ENCODE assay signal across 8 mouse cellular contexts in the genomic region with DNA sequence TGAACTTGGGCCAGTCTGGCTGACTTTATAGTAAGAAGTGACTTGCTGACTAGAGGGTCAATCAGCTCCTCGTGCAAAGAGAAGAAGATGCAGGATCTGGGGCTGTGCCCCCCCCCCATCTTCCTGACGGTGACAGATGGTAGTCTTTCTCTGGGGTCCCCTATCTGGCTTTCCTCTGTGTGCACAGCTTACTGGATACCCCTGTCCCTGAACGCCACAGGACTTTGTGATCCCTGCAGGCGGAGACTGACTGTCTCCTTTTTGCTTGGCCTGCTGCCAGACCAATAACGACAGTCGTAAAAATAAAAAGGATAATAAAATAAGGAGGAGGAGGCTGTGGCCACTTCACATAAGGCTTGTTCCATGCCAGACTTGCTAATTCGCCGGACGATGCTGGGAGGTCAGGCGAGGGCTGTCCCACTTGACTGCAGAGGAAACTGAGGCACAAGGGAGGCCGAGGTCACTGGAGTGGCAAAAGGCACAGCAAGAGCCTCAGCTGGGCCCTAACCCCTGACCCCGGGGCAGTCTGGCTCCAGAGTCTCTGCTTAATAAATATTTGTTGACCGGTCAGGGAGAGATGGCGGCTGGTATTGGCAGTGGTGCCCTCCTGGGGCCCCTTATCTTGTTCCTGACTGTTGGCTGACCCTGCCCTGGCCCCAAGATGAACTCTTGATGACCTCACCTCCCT.
DNase-seq lines count a peak whose midpoint lies in the region; ATAC-seq and TF ChIP-seq lines count a peak whose summit lies in the region.

No protein-coding gene starts in this region.

- no peak overlapping the region for H3K27ac ChIP-seq in heart, postnatal 0 days (ENCODE audit: low read depth)
- no peak overlapping the region for H3K27ac ChIP-seq in forebrain, embryonic 15.5 days (replicated peaks)
- H3K27ac ChIP-seq in neural tube, embryonic 14.5 days (ENCODE audit: low read depth, low read length) = peak overlapping the region; percentile 28; the same call in 1 of the 2 replicates

- no peak for ATAC-seq in heart, postnatal 0 days (ENCODE audit: insufficient read depth, low read depth)
- no peak for ATAC-seq in forebrain, embryonic 15.5 days (replicated peaks)
- no peak for ATAC-seq in neural tube, embryonic 14.5 days (ENCODE audit: low read depth)

- intact Hi-C loops in heart, postnatal 36 days (cut with DNase I) = no loop called here
- intact Hi-C loops in left cerebral cortex, postnatal 10 days (cut with DNase I) = no loop called here

- no peak for DNase-seq in heart, postnatal 0 days (ENCODE audit: low spot score)
- no peak for DNase-seq in heart, postnatal 36 days
- DNase-seq in large intestine, adult 2 months (ENCODE audit: low read depth, low spot score) = peak; percentile 95
- no peak for DNase-seq in thymus, adult 18-20 months
- no peak for DNase-seq in urinary bladder, postnatal 4 days (ENCODE audit: low spot score in 2 of 2)
- DNase-seq in left cerebral cortex, postnatal 10 days (ENCODE audit: extremely low spot score in 1 of 2, low spot score in 2 of 2) = no peak

- H3K4me2 ChIP-seq in heart, postnatal 0 days (ENCODE audit: low read depth, low read length) = peak overlapping the region; percentile 17; the same call in 1 of the 2 replicates
- H3K4me2 ChIP-seq in forebrain, embryonic 15.5 days (replicated peaks) = peak overlapping the region; percentile 87
- peak overlapping the region; percentile 94 for H3K4me2 ChIP-seq in neural tube, embryonic 14.5 days (ENCODE audit: low read depth, low read length)

- H3K9me3 ChIP-seq in heart, postnatal 0 days (replicated peaks; ENCODE audit: control insufficient read depth, low read length) = no peaks in the 10 kb centered on the region
- H3K9me3 ChIP-seq in forebrain, embryonic 15.5 days = no peaks in the 10 kb centered on the region
- H3K9me3 ChIP-seq in neural tube, embryonic 14.5 days (ENCODE audit: control insufficient read depth, low read length) = no peaks in the 10 kb centered on the region

- peaks cover 66% of the 10 kb centered on the region for H3K4me1 ChIP-seq in heart, postnatal 0 days (ENCODE audit: control insufficient read depth, insufficient read depth)
- H3K4me1 ChIP-seq in forebrain, embryonic 15.5 days = peaks cover 72% of the 10 kb centered on the region
- peaks cover 66% of the 10 kb centered on the region for H3K4me1 ChIP-seq in neural tube, embryonic 14.5 days (ENCODE audit: control insufficient read depth, insufficient read depth, low read length)

- H3K9ac ChIP-seq in heart, postnatal 0 days (replicated peaks; ENCODE audit: low read depth, low read length) = no peak overlapping the region
- H3K9ac ChIP-seq in forebrain, embryonic 15.5 days (replicated peaks) = peak overlapping the region; percentile 84
- 0 out of 2 replicates have a peak overlapping the region, but pooled peaks have one; percentile 16 for H3K9ac ChIP-seq in neural tube, embryonic 14.5 days (replicated peaks; ENCODE audit: low read depth, low read length)

- H3K4me3 ChIP-seq in heart, postnatal 0 days (ENCODE audit: low read depth, low read length) = no peak overlapping the region
- peak overlapping the region; percentile 91 for H3K4me3 ChIP-seq in forebrain, embryonic 15.5 days
- peak overlapping the region; percentile 22 for H3K4me3 ChIP-seq in neural tube, embryonic 14.5 days (ENCODE audit: low read depth, low read length)

- TF ChIP-seq CTCF in heart, postnatal 0 days (IDR thresholded peaks at IDR 0.05; ENCODE audit: low read depth) = no peak

- no peaks in the 10 kb centered on the region for H3K27me3 ChIP-seq in heart, postnatal 0 days (ENCODE audit: control insufficient read depth, insufficient read depth, low read length)
- no peaks in the 10 kb centered on the region for H3K27me3 ChIP-seq in forebrain, embryonic 15.5 days
- no peaks in the 10 kb centered on the region for H3K27me3 ChIP-seq in neural tube, embryonic 14.5 days (ENCODE audit: control insufficient read depth, insufficient read depth, low read length)

- WGBS in heart, postnatal 0 days = 34% methylated on average over 14 of the region's 14 CpGs
- 45% methylated on average over 14 of the region's 14 CpGs for WGBS in forebrain, embryonic 15.5 days
- 19% methylated on average over 14 of the region's 14 CpGs for WGBS in large intestine, adult 2 months
- 5% methylated on average over 14 of the region's 14 CpGs for WGBS in neural tube, embryonic 14.5 days

- no peak for TF ChIP-seq EP300 in heart, postnatal 0 days (IDR thresholded peaks at IDR 0.05; ENCODE audit: low read depth)

- no peaks in the 10 kb centered on the region for H3K36me3 ChIP-seq in heart, postnatal 0 days (replicated peaks; ENCODE audit: control insufficient read depth, insufficient read depth, low read length)
- no peaks in the 10 kb centered on the region for H3K36me3 ChIP-seq in forebrain, embryonic 15.5 days
- no peaks in the 10 kb centered on the region for H3K36me3 ChIP-seq in neural tube, embryonic 14.5 days (ENCODE audit: control insufficient read depth, insufficient read depth, low read length)

Comparison
In these comparisons a context has a peak if more than half of its experiments do, and no peak if none do; other contexts are left out.
1. H3K4me2 ChIP-seq: peak in every context shown above with its lines; median percentile 94 in neural tube, embryonic 14.5 days; 87 in forebrain, embryonic 15.5 days; 17 in heart, postnatal 0 days.